Mouse (Mus musculus) hindbrain, embryonic 12.5 days (tissue): Measurements from ENCODE around the gene Capn1. TPM values are rescaled to one million over a fixed set of nuclear protein-coding genes. Genes with fewer than 3 reads are reported as not detected.
"Not testable (repeated sequence)": the region's sequence is repeated elsewhere in the genome, so short reads cannot be mapped to it uniquely, and the experiment has no call there.

Experiments used
- ATAC-seq: fragments of 200-750 bp; cut with Nextera tagmentation; 2 replicates; pipeline ENCODE4 v1.8.0; 2017; ENCODE audit warnings: moderate TSS enrichment; ENCODE audit not compliant: low FRiP score
- H3K27ac ChIP-seq: fragments of 300-500 bp; sonication (generic); 2 replicates; pipeline ENCODE4 v1.5.1; 2016; ENCODE audit warnings: mild to moderate bottlenecking
- H3K27me3 ChIP-seq: fragments of 300-500 bp; sonication (generic); 2 replicates; pipeline ENCODE4 v1.6.1; 2016; ENCODE audit warnings: mild to moderate bottlenecking
- H3K36me3 ChIP-seq: fragments of 300-500 bp; sonication (generic); 2 replicates; pipeline ENCODE4 v1.6.1; 2016; ENCODE audit warnings: mild to moderate bottlenecking
- H3K4me1 ChIP-seq: fragments of 300-500 bp; sonication (generic); 2 replicates; pipeline ENCODE4 v1.6.1; 2016
- H3K4me2 ChIP-seq: fragments of 300-500 bp; sonication (generic); replicated peaks from 2 replicates; pipeline ENCODE4 v1.6.1; 2016; ENCODE audit warnings: mild to moderate bottlenecking
- H3K4me3 ChIP-seq: fragments of 300-500 bp; sonication (generic); 2 replicates; pipeline ENCODE4 v1.5.1; 2016; ENCODE audit warnings: mild to moderate bottlenecking
- H3K9ac ChIP-seq: fragments of 300-500 bp; sonication (generic); 2 replicates; pipeline ENCODE4 v1.6.1; 2016; ENCODE audit warnings: mild to moderate bottlenecking, moderate library complexity
- H3K9me3 ChIP-seq: fragments of 300-500 bp; sonication (generic); replicated peaks from 2 replicates; pipeline ENCODE4 v1.6.1; 2016; ENCODE audit warnings: mild to moderate bottlenecking
- WGBS: fragments of 180-500 bp; shearing (Covaris S2); methylation state at CpG from one replicate; pipeline ENCODE4 v1.1.7; 2016; 5-methylcytosine and 5-hydroxymethylcytosine counted together
- polyA plus RNA-seq: library from polyadenylated mRNA; unstranded; fragments of >200 nt; fragmentation: Nextera tagmentation; extraction: Ambion mirVana; gene quantifications from 2 replicates; pipeline ENCODE4 v1.2.1, GENCODE M21; 2016

Gene Capn1
- polyA plus RNA-seq, 1 experiment from 2014 or later: 5.5 TPM

GRCm38 (mm10) chr19:6048681-6049410 is 33.1 kb upstream of the Capn1 start:
- H3K9ac ChIP-seq: no peak overlapping the region
- no peaks in the 10 kb centered on the region for H3K9me3 ChIP-seq
- H3K4me1 ChIP-seq: peaks cover 25% of the 10 kb centered on the region
- H3K27ac ChIP-seq: no peak overlapping the region
- WGBS: 90% methylated on average over 11 of the region's 11 CpGs
- H3K4me2 ChIP-seq: no peak overlapping the region
- peaks cover 56% of the 10 kb centered on the region for H3K36me3 ChIP-seq
- ATAC-seq: no peak
- no peaks in the 10 kb centered on the region for H3K27me3 ChIP-seq
- H3K4me3 ChIP-seq: 0 out of 2 replicates have a peak overlapping the region, but pooled peaks have one; percentile 2

- Histone ChIP-seq H3K36me3 (peaks cover 47% of the 10 kb centered on the region), H3K27ac (no peak overlapping the region), H3K9me3 (no peaks in the 10 kb centered on the region), H3K4me1 (peaks cover 25% of the 10 kb centered on the region), H3K27me3 (no peaks in the 10 kb centered on the region), H3K4me3 (peak overlapping the region; percentile 96), H3K4me2 (peak overlapping the region; percentile 95), H3K9ac (peak overlapping the region; percentile 90)
- WGBS: 90% methylated on average over 8 of the region's 8 CpGs
- no peak for ATAC-seq
Observed at GRCm38 (mm10) chr19:6047899-6048166, 32.1 kb upstream of the Capn1 start.

- peak overlapping the region; percentile 96 for H3K4me3 ChIP-seq
- H3K4me2 ChIP-seq: peak overlapping the region; percentile 95
- H3K36me3 ChIP-seq: peaks cover 41% of the 10 kb centered on the region
- peak; percentile 35 for ATAC-seq
- H3K27ac ChIP-seq: peak overlapping the region; percentile 99
- WGBS: 2% methylated on average over 34 of the region's 44 CpGs
- peak overlapping the region; percentile 90 for H3K9ac ChIP-seq
- H3K27me3 ChIP-seq: no peaks in the 10 kb centered on the region
- H3K4me1 ChIP-seq: peaks cover 25% of the 10 kb centered on the region
- no peaks in the 10 kb centered on the region for H3K9me3 ChIP-seq
Observed at GRCm38 (mm10) chr19:6047154-6047898, 31.6 kb upstream of the Capn1 start.

- Histone ChIP-seq H3K9me3 (no peaks in the 10 kb centered on the region), H3K27me3 (no peaks in the 10 kb centered on the region), H3K4me3 (peak within 1 kb of the TSS; percentile 96), H3K36me3 (peaks cover 33% of the 10 kb centered on the region), H3K27ac (peak within 1 kb of the TSS; percentile 99), H3K4me1 (peaks cover 28% of the 10 kb centered on the region), H3K9ac (peak within 1 kb of the TSS; percentile 90), H3K4me2 (peak within 1 kb of the TSS; percentile 95)
- WGBS: under 1% methylated on average over 65 of the region's 65 CpGs
- peak; percentile 91 for ATAC-seq
Observed at GRCm38 (mm10) chr19:6046294-6047153, 30.8 kb upstream of the Capn1 start, which contains the start of gene Syvn1. Gene Syvn1 (plus strand): TSS chr19:6046576.

- H3K4me3 ChIP-seq: peak overlapping the region; percentile 96
- peak overlapping the region; percentile 78 for H3K9ac ChIP-seq
- H3K4me1 ChIP-seq: peaks cover 28% of the 10 kb centered on the region
- WGBS: 20% methylated on average over 20 of the region's 20 CpGs
- no peaks in the 10 kb centered on the region for H3K9me3 ChIP-seq
- peak overlapping the region; percentile 99 for H3K27ac ChIP-seq
- no peaks in the 10 kb centered on the region for H3K27me3 ChIP-seq
- peak overlapping the region; percentile 95 for H3K4me2 ChIP-seq
- peak; percentile 50 for ATAC-seq
- peaks cover 24% of the 10 kb centered on the region for H3K36me3 ChIP-seq
Observed at GRCm38 (mm10) chr19:6045366-6046293, 29.9 kb upstream of the Capn1 start.

GRCm38 (mm10) chr19:6044102-6044501 is 28.4 kb upstream of the Capn1 start:
- H3K4me3 ChIP-seq, H3K36me3 ChIP-seq, H3K4me2 ChIP-seq, H3K27ac ChIP-seq, H3K9ac ChIP-seq, H3K27me3 ChIP-seq, ATAC-seq, H3K9me3 ChIP-seq: not testable (repeated sequence)
- WGBS: 62% methylated on average over 4 of the region's 4 CpGs
- peaks cover 28% of the 10 kb centered on the region for H3K4me1 ChIP-seq

- Histone ChIP-seq H3K9ac (peak overlapping the region; percentile 35; the same call in 1 of the 2 replicates), H3K27ac (no peak overlapping the region), H3K4me2 (no peak overlapping the region), H3K27me3 (no peaks in the 10 kb centered on the region), H3K4me3 (no peak overlapping the region), H3K9me3 (no peaks in the 10 kb centered on the region), H3K4me1 (peaks cover 14% of the 10 kb centered on the region), H3K36me3 (no peaks in the 10 kb centered on the region)
- no peak for ATAC-seq
- whole genome bisulfite sequencing: 80% methylated on average over 9 of the region's 9 CpGs
Observed at GRCm38 (mm10) chr19:6042293-6042692, 26.6 kb upstream of the Capn1 start.

- H3K4me3 ChIP-seq: no peak overlapping the region
- no peaks in the 10 kb centered on the region for H3K9me3 ChIP-seq
- H3K36me3 ChIP-seq: no peaks in the 10 kb centered on the region
- no peak overlapping the region for H3K9ac ChIP-seq
- no peaks in the 10 kb centered on the region for H3K27me3 ChIP-seq
- H3K27ac ChIP-seq: no peak overlapping the region
- H3K4me2 ChIP-seq: no peak overlapping the region
- ATAC-seq: no peak
- peaks cover 5% of the 10 kb centered on the region for H3K4me1 ChIP-seq
Observed at GRCm38 (mm10) chr19:6040002-6040401, 24.3 kb upstream of the Capn1 start.

GRCm38 (mm10) chr19:6038326-6038725 is 22.6 kb upstream of the Capn1 start:
- H3K4me2 ChIP-seq: no peak overlapping the region
- no peak overlapping the region for H3K4me3 ChIP-seq
- no peak overlapping the region for H3K9ac ChIP-seq
- no peak overlapping the region for H3K27ac ChIP-seq
- H3K36me3 ChIP-seq: no peaks in the 10 kb centered on the region
- peaks cover 4% of the 10 kb centered on the region; the same call in 1 of the 2 replicates for H3K4me1 ChIP-seq
- WGBS: 83% methylated on average over 7 of the region's 7 CpGs
- ATAC-seq: no peak
- no peaks in the 10 kb centered on the region for H3K9me3 ChIP-seq
- H3K27me3 ChIP-seq: no peaks in the 10 kb centered on the region

- Histone ChIP-seq H3K27ac (no peak overlapping the region), H3K36me3 (no peaks in the 10 kb centered on the region), H3K9ac (no peak overlapping the region), H3K27me3 (no peaks in the 10 kb centered on the region), H3K4me1 (peaks cover 4% of the 10 kb centered on the region; the same call in 1 of the 2 replicates), H3K4me3 (no peak overlapping the region), H3K4me2 (no peak overlapping the region), H3K9me3 (no peaks in the 10 kb centered on the region)
- ATAC-seq: no peak
Observed at GRCm38 (mm10) chr19:6037695-6038094, 22.0 kb upstream of the Capn1 start.

GRCm38 (mm10) chr19:6035966-6036585 is 20.4 kb upstream of the Capn1 start:
- 80% methylated on average over 9 of the region's 9 CpGs for WGBS
- H3K4me3 ChIP-seq: no peak overlapping the region

More at GRCm38 (mm10) chr19:6035966-6036585, 20.4 kb upstream of the Capn1 start:
- no peaks in the 10 kb centered on the region for H3K27me3 ChIP-seq
- H3K4me2 ChIP-seq: no peak overlapping the region
- H3K9ac ChIP-seq: no peak overlapping the region
- H3K27ac ChIP-seq: no peak overlapping the region
- ATAC-seq: no peak
- no peaks in the 10 kb centered on the region for H3K9me3 ChIP-seq
- H3K4me1 ChIP-seq: no peaks in the 10 kb centered on the region
- H3K36me3 ChIP-seq: no peaks in the 10 kb centered on the region
